Mouse (Mus musculus): Measurements from ENCODE around the gene Wnt2. TPM values are rescaled to one million over a fixed set of nuclear protein-coding genes. Genes with fewer than 3 reads are reported as not detected.

The Wnt2 gene
- 0.08 and 0.23 TPM in 2 replicates for polyA plus RNA-seq (2014; fragmentation: Nextera tagmentation; extraction: Ambion mirVana)

- H3K9ac ChIP-seq: peak within 1 kb of the TSS; percentile 45
- no peak within 1 kb of the TSS for H3K27ac ChIP-seq
- H3K27me3 ChIP-seq (ENCODE audit: control insufficient read depth, insufficient read depth, low read length): peaks cover 53% of the 10 kb centered on the region
- H3K36me3 ChIP-seq (replicated peaks; ENCODE audit: control insufficient read depth, insufficient read depth): no peaks in the 10 kb centered on the region
- DNase-seq (ENCODE audit: low spot score) (no peak), ATAC-seq (ENCODE audit: low FRiP score) (no peak; the same call in 1 of the 2 replicates)
- H3K4me2 ChIP-seq (replicated peaks): peak within 1 kb of the TSS; percentile 78
- under 1% methylated on average over 47 of the region's 47 CpGs for WGBS
- peak within 1 kb of the TSS; percentile 43 for H3K4me3 ChIP-seq (replicated peaks; ENCODE audit: low read length)
- no peaks in the 10 kb centered on the region for H3K9me3 ChIP-seq (ENCODE audit: control insufficient read depth, low read length)
- H3K4me1 ChIP-seq (replicated peaks; ENCODE audit: control insufficient read depth, insufficient read depth, low read length): peaks cover 10% of the 10 kb centered on the region
These were observed at the start of gene Wnt2 for GRCm38 (mm10) chr6:18029746-18030656. TSS of gene Wnt2 (minus strand) at chr6:18030585.

- peak; percentile 60 for DNase-seq (ENCODE audit: low spot score)
- Histone ChIP-seq H3K4me3 (replicated peaks; ENCODE audit: low read length) (no peak overlapping the region), H3K36me3 (replicated peaks; ENCODE audit: control insufficient read depth, insufficient read depth) (no peaks in the 10 kb centered on the region), H3K9ac (no peak overlapping the region), H3K27me3 (ENCODE audit: control insufficient read depth, insufficient read depth, low read length) (no peaks in the 10 kb centered on the region), H3K4me1 (replicated peaks; ENCODE audit: control insufficient read depth, insufficient read depth, low read length) (no peaks in the 10 kb centered on the region), H3K27ac (no peak overlapping the region), H3K9me3 (ENCODE audit: control insufficient read depth, low read length) (no peaks in the 10 kb centered on the region), H3K4me2 (replicated peaks) (no peak overlapping the region)
- WGBS: 23% methylated on average over 1 of the region's 1 CpGs
- ATAC-seq (ENCODE audit: low FRiP score): peak; percentile 53; the same call in 1 of the 2 replicates
These were observed 48.2 kb upstream of the Wnt2 start for GRCm38 (mm10) chr6:18078615-18079014.

GRCm38 (mm10) chr6:18076986-18077385 lies 46.6 kb upstream of the Wnt2 start:
- DNase-seq (ENCODE audit: low spot score): no peak
- Histone ChIP-seq H3K4me3 (replicated peaks; ENCODE audit: low read length) (no peak overlapping the region), H3K9me3 (ENCODE audit: control insufficient read depth, low read length) (no peaks in the 10 kb centered on the region), H3K4me1 (replicated peaks; ENCODE audit: control insufficient read depth, insufficient read depth, low read length) (no peaks in the 10 kb centered on the region), H3K9ac (no peak overlapping the region), H3K4me2 (replicated peaks) (no peak overlapping the region), H3K36me3 (replicated peaks; ENCODE audit: control insufficient read depth, insufficient read depth) (no peaks in the 10 kb centered on the region), H3K27ac (no peak overlapping the region), H3K27me3 (ENCODE audit: control insufficient read depth, insufficient read depth, low read length) (no peaks in the 10 kb centered on the region)
- no peak for ATAC-seq (ENCODE audit: low FRiP score)
- 87% methylated on average over 7 of the region's 7 CpGs for WGBS

GRCm38 (mm10) chr6:18076577-18076976 lies 46.2 kb upstream of the Wnt2 start:
- ATAC-seq (ENCODE audit: low FRiP score) (no peak), DNase-seq (ENCODE audit: low spot score) (no peak)
- Histone ChIP-seq H3K9me3 (ENCODE audit: control insufficient read depth, low read length) (no peaks in the 10 kb centered on the region), H3K9ac (no peak overlapping the region), H3K27me3 (ENCODE audit: control insufficient read depth, insufficient read depth, low read length) (no peaks in the 10 kb centered on the region), H3K27ac (no peak overlapping the region), H3K36me3 (replicated peaks; ENCODE audit: control insufficient read depth, insufficient read depth) (no peaks in the 10 kb centered on the region), H3K4me2 (replicated peaks) (no peak overlapping the region), H3K4me1 (replicated peaks; ENCODE audit: control insufficient read depth, insufficient read depth, low read length) (no peaks in the 10 kb centered on the region), H3K4me3 (replicated peaks; ENCODE audit: low read length) (no peak overlapping the region)
- 76% methylated on average over 5 of the region's 5 CpGs for WGBS

GRCm38 (mm10) chr6:18057899-18058298 lies 27.5 kb upstream of the Wnt2 start:
- no peak overlapping the region for H3K4me2 ChIP-seq (replicated peaks)
- H3K4me1 ChIP-seq (replicated peaks; ENCODE audit: control insufficient read depth, insufficient read depth, low read length): no peaks in the 10 kb centered on the region
- no peaks in the 10 kb centered on the region for H3K9me3 ChIP-seq (ENCODE audit: control insufficient read depth, low read length)
- no peak overlapping the region for H3K4me3 ChIP-seq (replicated peaks; ENCODE audit: low read length)
- no peaks in the 10 kb centered on the region for H3K36me3 ChIP-seq (replicated peaks; ENCODE audit: control insufficient read depth, insufficient read depth)
- ATAC-seq (ENCODE audit: low FRiP score) (no peak), DNase-seq (ENCODE audit: low spot score) (no peak)
- no peaks in the 10 kb centered on the region for H3K27me3 ChIP-seq (ENCODE audit: control insufficient read depth, insufficient read depth, low read length)
- WGBS: 90% methylated on average over 4 of the region's 4 CpGs
- H3K27ac ChIP-seq: no peak overlapping the region
- H3K9ac ChIP-seq: no peak overlapping the region

GRCm38 (mm10) chr6:18051702-18052101 lies 21.3 kb upstream of the Wnt2 start:
- Histone ChIP-seq H3K9me3 (ENCODE audit: control insufficient read depth, low read length) (no peaks in the 10 kb centered on the region), H3K4me3 (replicated peaks; ENCODE audit: low read length) (no peak overlapping the region), H3K27me3 (ENCODE audit: control insufficient read depth, insufficient read depth, low read length) (no peaks in the 10 kb centered on the region), H3K9ac (no peak overlapping the region), H3K36me3 (replicated peaks; ENCODE audit: control insufficient read depth, insufficient read depth) (no peaks in the 10 kb centered on the region), H3K27ac (no peak overlapping the region), H3K4me2 (replicated peaks) (no peak overlapping the region), H3K4me1 (replicated peaks; ENCODE audit: control insufficient read depth, insufficient read depth, low read length) (no peaks in the 10 kb centered on the region)
- DNase-seq (ENCODE audit: low spot score): no peak
- 35% methylated on average over 5 of the region's 5 CpGs for WGBS
- ATAC-seq (ENCODE audit: low FRiP score): no peak

GRCm38 (mm10) chr6:18044299-18044698 lies 13.9 kb upstream of the Wnt2 start:
- H3K27ac ChIP-seq: no peak overlapping the region
- H3K4me1 ChIP-seq (replicated peaks; ENCODE audit: control insufficient read depth, insufficient read depth, low read length): no peaks in the 10 kb centered on the region
- H3K9ac ChIP-seq: no peak overlapping the region
- H3K27me3 ChIP-seq (ENCODE audit: control insufficient read depth, insufficient read depth, low read length): no peaks in the 10 kb centered on the region
- ATAC-seq (ENCODE audit: low FRiP score) (no peak), DNase-seq (ENCODE audit: low spot score) (no peak)
- 84% methylated on average over 4 of the region's 4 CpGs for WGBS
- H3K4me2 ChIP-seq (replicated peaks): no peak overlapping the region
- H3K36me3 ChIP-seq (replicated peaks; ENCODE audit: control insufficient read depth, insufficient read depth): no peaks in the 10 kb centered on the region
- no peaks in the 10 kb centered on the region for H3K9me3 ChIP-seq (ENCODE audit: control insufficient read depth, low read length)
- H3K4me3 ChIP-seq (replicated peaks; ENCODE audit: low read length): no peak overlapping the region

GRCm38 (mm10) chr6:18043172-18043571 lies 12.8 kb upstream of the Wnt2 start:
- Histone ChIP-seq H3K4me2 (replicated peaks) (no peak overlapping the region), H3K4me1 (replicated peaks; ENCODE audit: control insufficient read depth, insufficient read depth, low read length) (no peaks in the 10 kb centered on the region), H3K36me3 (replicated peaks; ENCODE audit: control insufficient read depth, insufficient read depth) (no peaks in the 10 kb centered on the region), H3K27me3 (ENCODE audit: control insufficient read depth, insufficient read depth, low read length) (no peaks in the 10 kb centered on the region), H3K9me3 (ENCODE audit: control insufficient read depth, low read length) (no peaks in the 10 kb centered on the region), H3K27ac (no peak overlapping the region), H3K9ac (no peak overlapping the region), H3K4me3 (replicated peaks; ENCODE audit: low read length) (no peak overlapping the region)
- 81% methylated on average over 5 of the region's 5 CpGs for WGBS
- no peak for DNase-seq (ENCODE audit: low spot score)
- no peak for ATAC-seq (ENCODE audit: low FRiP score)

- ATAC-seq (ENCODE audit: low FRiP score) (no peak), DNase-seq (ENCODE audit: low spot score) (no peak)
- Histone ChIP-seq H3K9ac (no peak overlapping the region), H3K9me3 (ENCODE audit: control insufficient read depth, low read length) (no peaks in the 10 kb centered on the region), H3K27me3 (ENCODE audit: control insufficient read depth, insufficient read depth, low read length) (peaks cover 53% of the 10 kb centered on the region), H3K4me1 (replicated peaks; ENCODE audit: control insufficient read depth, insufficient read depth, low read length) (peaks cover 10% of the 10 kb centered on the region), H3K27ac (no peak overlapping the region), H3K4me2 (replicated peaks) (peak overlapping the region; percentile 78), H3K4me3 (replicated peaks; ENCODE audit: low read length) (peak overlapping the region; percentile 43; the same call in 1 of the 2 replicates), H3K36me3 (replicated peaks; ENCODE audit: control insufficient read depth, insufficient read depth) (no peaks in the 10 kb centered on the region)
- WGBS: 27% methylated on average over 6 of the region's 6 CpGs
These were observed 1.9 kb upstream of the Wnt2 start for GRCm38 (mm10) chr6:18032271-18032670.
